Mouse (Mus musculus) lung, adult 2 months (tissue): ENCODE data around the gene Mrps18a.

Source experiments
- CTCF ChIP-seq: fragments of 200-500 bp; IDR thresholded peaks from 2 replicates; pipeline ENCODE4 v1.5.1; 2011; ENCODE audit warnings: mild to moderate bottlenecking, low read length, control low read depth; ENCODE audit not compliant: insufficient read depth
- POLR2A ChIP-seq: fragments of 200-500 bp; IDR thresholded peaks from 2 replicates; pipeline ENCODE4 v1.6.1; 2011; ENCODE audit warnings: low read depth, mild to moderate bottlenecking, control low read depth, low read length, borderline replicate concordance; ENCODE audit errors: extremely low read depth

- no peak for TF ChIP-seq CTCF
- TF ChIP-seq POLR2A, result no peak; the same call in 1 of the 2 replicates
These were observed 29.7 kb upstream of the Mrps18a start for GRCm38 (mm10) chr17:46081042-46081441.
